Mouse (Mus musculus) forebrain, embryonic 12.5 days (tissue): ENCODE data around the gene Slc22a20. TPM values are rescaled to one million over a fixed set of nuclear protein-coding genes. Genes with fewer than 3 reads are reported as not detected.

Experiments used
- ATAC-seq: fragments of 200-750 bp; cut with Nextera tagmentation; 2 replicates; pipeline ENCODE4 v1.8.0; 2017; ENCODE audit warnings: moderate TSS enrichment; ENCODE audit not compliant: low FRiP score
- H3K27ac ChIP-seq: fragments of 300-500 bp; sonication (generic); 2 replicates; pipeline ENCODE4 v1.5.1; 2016; ENCODE audit warnings: mild to moderate bottlenecking
- H3K27me3 ChIP-seq: fragments of 300-500 bp; sonication (generic); 2 replicates; pipeline ENCODE4 v1.6.1; 2016; ENCODE audit warnings: mild to moderate bottlenecking
- H3K36me3 ChIP-seq: fragments of 300-500 bp; sonication (generic); replicated peaks from 2 replicates; pipeline ENCODE4 v1.6.1; 2016; ENCODE audit warnings: mild to moderate bottlenecking
- H3K4me1 ChIP-seq: fragments of 300-500 bp; sonication (generic); 2 replicates; pipeline ENCODE4 v1.6.1; 2016
- H3K4me2 ChIP-seq: fragments of 300-500 bp; sonication (generic); 2 replicates; pipeline ENCODE4 v1.6.1; 2016; ENCODE audit warnings: mild to moderate bottlenecking, moderate library complexity
- H3K4me3 ChIP-seq: fragments of 300-500 bp; sonication (generic); replicated peaks from 2 replicates; pipeline ENCODE4 v1.5.1; 2016; ENCODE audit warnings: mild to moderate bottlenecking
- H3K9ac ChIP-seq: fragments of 300-500 bp; sonication (generic); 2 replicates; pipeline ENCODE4 v1.6.1; 2016; ENCODE audit warnings: mild to moderate bottlenecking
- H3K9me3 ChIP-seq: fragments of 300-500 bp; sonication (generic); 2 replicates; pipeline ENCODE4 v1.6.1; 2016
- WGBS: fragments of 180-500 bp; shearing (Covaris S2); methylation state at CpG from one replicate; pipeline ENCODE4 v1.1.7; 2016; 5-methylcytosine and 5-hydroxymethylcytosine counted together
- polyA plus RNA-seq: library from polyadenylated mRNA; unstranded; fragments of >200 nt; fragmentation: Nextera tagmentation; extraction: Ambion mirVana; gene quantifications from 2 replicates; pipeline ENCODE4 v1.2.1, GENCODE M21; 2016

Gene Slc22a20
- polyA plus RNA-seq, 1 experiment from 2014 or later: not detected

DNA sequence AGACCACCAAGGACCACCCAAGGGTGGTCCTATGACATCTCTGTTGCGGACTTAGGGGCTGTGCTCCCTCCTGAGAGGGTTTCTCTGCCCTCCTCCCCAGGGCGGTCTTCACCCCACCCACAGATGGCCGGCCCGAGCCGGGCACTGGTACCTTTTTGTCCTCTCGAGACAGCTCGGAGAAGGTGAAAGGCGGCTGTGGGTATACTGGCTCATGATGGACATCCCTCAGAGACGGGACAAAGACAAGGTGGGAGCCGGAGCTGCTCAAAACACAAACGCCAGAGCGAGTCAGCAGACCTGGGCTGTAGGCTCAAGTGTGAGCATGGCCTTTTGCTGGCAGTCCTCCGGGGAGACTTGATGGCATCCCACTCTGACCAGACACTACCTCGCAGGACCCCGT lies 42.5 kb downstream of the Slc22a20 start:
- Histone ChIP-seq H3K4me2 (no peak overlapping the region), H3K36me3 (peaks cover 78% of the 10 kb centered on the region)
- ATAC-seq: no peak

DNA sequence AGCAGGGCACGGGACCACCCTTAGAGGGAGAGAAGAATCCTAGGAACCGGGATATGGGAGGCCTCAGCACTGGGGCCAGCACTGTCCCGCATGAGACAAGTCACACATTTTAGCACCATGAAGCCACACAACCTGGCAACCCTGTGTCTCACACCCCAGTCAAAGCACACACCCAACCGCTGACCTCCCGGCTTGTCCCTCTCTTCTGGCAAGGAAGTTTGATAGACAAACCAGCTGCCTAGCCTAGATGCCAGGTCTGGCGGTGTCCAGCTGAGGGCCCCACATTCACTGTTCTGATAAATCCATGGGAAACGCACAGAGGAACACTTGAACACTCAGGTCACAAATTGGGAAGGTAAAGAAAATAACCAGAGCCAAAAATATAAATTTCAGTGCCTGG lies 43.4 kb downstream of the Slc22a20 start:
- ATAC-seq: no peak
- no peaks in the 10 kb centered on the region for H3K9me3 ChIP-seq
- no peak overlapping the region for H3K27ac ChIP-seq
- 91% methylated on average over 7 of the region's 7 CpGs for WGBS
- H3K27me3 ChIP-seq: no peaks in the 10 kb centered on the region
- no peak overlapping the region for H3K4me2 ChIP-seq
- peaks cover 9% of the 10 kb centered on the region for H3K4me1 ChIP-seq
- H3K9ac ChIP-seq: no peak overlapping the region
- peaks cover 70% of the 10 kb centered on the region for H3K36me3 ChIP-seq
- no peak overlapping the region for H3K4me3 ChIP-seq

More for the DNA sequence above, 42.5 kb downstream of the Slc22a20 start:
- Histone ChIP-seq H3K9me3 (no peaks in the 10 kb centered on the region), H3K27me3 (no peaks in the 10 kb centered on the region), H3K9ac (no peak overlapping the region), H3K4me1 (0 out of 2 replicates have a peak, but pooled peaks cover under 1% of the 10 kb centered on the region), H3K4me3 (no peak overlapping the region), H3K27ac (no peak overlapping the region)
- 94% methylated on average over 15 of the region's 15 CpGs for WGBS

DNA sequence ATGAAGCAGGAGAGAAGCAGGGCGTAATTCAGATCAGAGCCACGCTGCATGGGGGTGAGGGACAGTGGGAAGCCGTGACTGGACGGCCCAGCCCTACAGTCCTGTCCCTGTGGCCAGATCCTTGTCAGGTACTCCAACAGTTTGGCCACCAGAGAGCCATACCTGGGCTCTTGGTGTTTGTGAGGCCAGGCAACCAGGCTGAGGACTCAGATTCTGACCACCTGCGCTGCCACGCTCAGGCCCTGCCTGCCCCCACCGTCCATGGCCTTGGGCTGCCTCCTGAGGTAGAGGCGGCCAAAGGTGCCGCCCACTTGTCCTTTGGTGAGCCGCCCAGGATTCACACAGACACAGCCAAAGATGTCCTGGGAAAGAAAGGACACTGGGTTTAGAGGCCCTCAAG lies 45.3 kb downstream of the Slc22a20 start:
- peaks cover 52% of the 10 kb centered on the region for H3K36me3 ChIP-seq
- ATAC-seq: no peak
- H3K4me3 ChIP-seq: no peak overlapping the region
- H3K27ac ChIP-seq: 0 out of 2 replicates have a peak overlapping the region, but pooled peaks have one; percentile 31
- H3K9me3 ChIP-seq: no peaks in the 10 kb centered on the region
- H3K4me1 ChIP-seq: peaks cover 14% of the 10 kb centered on the region
- H3K27me3 ChIP-seq: no peaks in the 10 kb centered on the region
- H3K9ac ChIP-seq: no peak overlapping the region
- 92% methylated on average over 10 of the region's 10 CpGs for WGBS
- no peak overlapping the region for H3K4me2 ChIP-seq

DNA sequence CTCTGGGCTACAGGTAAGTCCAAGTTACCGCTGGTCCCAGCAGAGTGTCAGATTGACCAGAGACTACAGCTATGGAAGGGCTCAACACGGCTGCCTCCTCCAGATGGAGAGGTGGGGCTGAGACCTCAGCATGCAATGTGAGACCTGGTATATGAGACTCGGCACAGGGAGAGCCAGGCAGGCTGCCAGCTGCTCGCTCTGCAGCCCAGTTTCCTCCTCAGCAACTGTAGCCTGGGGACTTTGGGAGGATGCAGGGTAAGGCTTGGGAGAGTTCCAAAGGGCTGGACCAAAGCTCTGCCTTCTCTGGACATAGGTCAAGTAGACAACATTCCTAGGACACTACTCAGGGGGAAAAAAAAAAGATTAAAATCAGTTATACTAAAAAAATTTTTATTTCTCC lies 45.8 kb downstream of the Slc22a20 start:
- H3K4me3 ChIP-seq: no peak overlapping the region
- no peak overlapping the region for H3K4me2 ChIP-seq
- 80% methylated on average over 4 of the region's 4 CpGs for WGBS
- no peak for ATAC-seq
- H3K4me1 ChIP-seq: peaks cover 17% of the 10 kb centered on the region
- H3K9me3 ChIP-seq: no peaks in the 10 kb centered on the region
- H3K27me3 ChIP-seq: no peaks in the 10 kb centered on the region
- H3K27ac ChIP-seq: 0 out of 2 replicates have a peak overlapping the region, but pooled peaks have one; percentile 50
- no peak overlapping the region for H3K9ac ChIP-seq
- peaks cover 47% of the 10 kb centered on the region for H3K36me3 ChIP-seq

DNA sequence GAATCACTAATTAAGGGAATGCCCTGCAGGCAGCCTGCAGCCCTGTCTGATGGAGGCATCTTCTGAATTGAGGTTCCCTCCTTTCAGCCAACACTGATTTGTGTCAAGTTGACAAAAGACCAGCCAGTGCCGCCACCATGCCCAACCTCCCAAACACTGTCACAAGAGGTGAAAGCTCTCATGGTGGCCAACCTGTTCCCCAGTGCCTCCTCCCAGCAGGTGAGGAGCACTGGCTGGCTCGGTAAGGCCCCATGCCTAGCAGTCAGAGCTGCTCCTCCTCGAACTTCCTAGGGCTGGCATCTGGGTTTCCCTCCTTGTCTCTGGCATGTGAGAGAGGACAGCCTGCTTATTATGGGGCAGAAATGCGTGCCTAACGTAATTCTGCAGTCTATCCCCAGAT lies 46.2 kb downstream of the Slc22a20 start:
- WGBS: 85% methylated on average over 5 of the region's 5 CpGs
- peaks cover 17% of the 10 kb centered on the region for H3K4me1 ChIP-seq
- no peaks in the 10 kb centered on the region for H3K27me3 ChIP-seq
- no peak overlapping the region for H3K4me2 ChIP-seq
- H3K9me3 ChIP-seq: no peaks in the 10 kb centered on the region
- ATAC-seq: no peak
- H3K9ac ChIP-seq: no peak overlapping the region
- H3K4me3 ChIP-seq: no peak overlapping the region
- peak overlapping the region; percentile 50; the same call in 1 of the 2 replicates for H3K27ac ChIP-seq
- H3K36me3 ChIP-seq: peaks cover 42% of the 10 kb centered on the region

- H3K27me3 ChIP-seq: no peaks in the 10 kb centered on the region
- no peak overlapping the region for H3K27ac ChIP-seq
- no peaks in the 10 kb centered on the region for H3K9me3 ChIP-seq
- WGBS: 95% methylated on average over 6 of the region's 6 CpGs
- no peak overlapping the region for H3K4me3 ChIP-seq
- peaks cover 32% of the 10 kb centered on the region for H3K36me3 ChIP-seq
- no peak overlapping the region for H3K4me2 ChIP-seq
- H3K4me1 ChIP-seq: peaks cover 17% of the 10 kb centered on the region
- ATAC-seq: no peak
- H3K9ac ChIP-seq: no peak overlapping the region
Observed at GRCm38 (mm10) chr19:5938516-5938915, 47.4 kb downstream of the Slc22a20 start.

DNA sequence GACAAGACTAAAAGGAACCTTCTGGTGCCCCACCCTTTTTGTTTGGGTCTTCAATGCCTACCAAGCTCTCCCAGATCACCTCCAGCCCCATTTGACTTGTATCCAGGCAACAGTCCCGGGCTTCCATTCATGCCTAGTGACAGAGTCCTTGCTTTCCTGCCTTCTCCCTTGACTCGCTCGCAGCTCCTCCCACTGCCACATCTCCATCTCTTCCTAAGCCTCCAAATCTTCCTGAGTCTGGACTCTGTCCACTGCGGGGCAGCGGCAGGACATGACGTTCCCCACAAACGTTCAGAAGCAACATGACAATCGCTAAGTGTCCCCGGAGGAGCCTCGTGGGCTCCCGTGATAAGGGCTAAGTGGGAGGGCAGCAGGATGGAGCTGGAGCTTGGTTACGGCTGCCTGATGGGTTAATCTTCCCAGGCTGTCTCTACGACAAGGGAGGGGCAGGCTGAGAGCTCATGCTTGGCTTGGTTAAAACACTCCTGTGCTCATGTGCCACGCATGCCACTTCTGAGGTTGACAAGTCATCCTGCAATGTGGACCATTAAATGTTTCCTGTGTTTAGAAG lies 48.0 kb downstream of the Slc22a20 start:
- peaks cover 17% of the 10 kb centered on the region for H3K4me1 ChIP-seq
- no peaks in the 10 kb centered on the region for H3K9me3 ChIP-seq
- 41% methylated on average over 14 of the region's 14 CpGs for WGBS
- no peak overlapping the region for H3K4me3 ChIP-seq
- H3K4me2 ChIP-seq: peak overlapping the region; percentile 13; the same call in 1 of the 2 replicates
- ATAC-seq: no peak
- peaks cover 31% of the 10 kb centered on the region for H3K36me3 ChIP-seq
- no peak overlapping the region for H3K9ac ChIP-seq
- no peaks in the 10 kb centered on the region for H3K27me3 ChIP-seq
- H3K27ac ChIP-seq: no peak overlapping the region

GRCm38 (mm10) chr19:5937095-5937835 lies 48.7 kb downstream of the Slc22a20 start:
- H3K9ac ChIP-seq: no peak overlapping the region
- H3K4me2 ChIP-seq: no peak overlapping the region
- no peaks in the 10 kb centered on the region for H3K9me3 ChIP-seq
- no peak for ATAC-seq
- WGBS: 75% methylated on average over 21 of the region's 21 CpGs
- no peaks in the 10 kb centered on the region for H3K27me3 ChIP-seq
- H3K4me3 ChIP-seq: no peak overlapping the region
- H3K36me3 ChIP-seq: peaks cover 25% of the 10 kb centered on the region
- H3K27ac ChIP-seq: peak overlapping the region; percentile 32; the same call in 1 of the 2 replicates
- peaks cover 17% of the 10 kb centered on the region for H3K4me1 ChIP-seq

GRCm38 (mm10) chr19:5935691-5936090 lies 50.3 kb downstream of the Slc22a20 start:
- 84% methylated on average over 5 of the region's 5 CpGs for WGBS
- H3K4me2 ChIP-seq: no peak overlapping the region
- H3K36me3 ChIP-seq: peaks cover 12% of the 10 kb centered on the region
- no peaks in the 10 kb centered on the region for H3K27me3 ChIP-seq
- peaks cover 17% of the 10 kb centered on the region for H3K4me1 ChIP-seq
- no peak overlapping the region for H3K27ac ChIP-seq
- ATAC-seq: no peak
- no peak overlapping the region for H3K9ac ChIP-seq
- H3K4me3 ChIP-seq: no peak overlapping the region
- H3K9me3 ChIP-seq: no peaks in the 10 kb centered on the region

- no peak for ATAC-seq
- Histone ChIP-seq H3K27me3 (no peaks in the 10 kb centered on the region), H3K9ac (no peak overlapping the region), H3K4me2 (no peak overlapping the region), H3K27ac (no peak overlapping the region), H3K4me3 (no peak overlapping the region), H3K4me1 (peaks cover 17% of the 10 kb centered on the region), H3K36me3 (peaks cover 9% of the 10 kb centered on the region), H3K9me3 (no peaks in the 10 kb centered on the region)
- 63% methylated on average over 3 of the region's 3 CpGs for WGBS
Observed at GRCm38 (mm10) chr19:5935266-5935665, 50.7 kb downstream of the Slc22a20 start.

DNA sequence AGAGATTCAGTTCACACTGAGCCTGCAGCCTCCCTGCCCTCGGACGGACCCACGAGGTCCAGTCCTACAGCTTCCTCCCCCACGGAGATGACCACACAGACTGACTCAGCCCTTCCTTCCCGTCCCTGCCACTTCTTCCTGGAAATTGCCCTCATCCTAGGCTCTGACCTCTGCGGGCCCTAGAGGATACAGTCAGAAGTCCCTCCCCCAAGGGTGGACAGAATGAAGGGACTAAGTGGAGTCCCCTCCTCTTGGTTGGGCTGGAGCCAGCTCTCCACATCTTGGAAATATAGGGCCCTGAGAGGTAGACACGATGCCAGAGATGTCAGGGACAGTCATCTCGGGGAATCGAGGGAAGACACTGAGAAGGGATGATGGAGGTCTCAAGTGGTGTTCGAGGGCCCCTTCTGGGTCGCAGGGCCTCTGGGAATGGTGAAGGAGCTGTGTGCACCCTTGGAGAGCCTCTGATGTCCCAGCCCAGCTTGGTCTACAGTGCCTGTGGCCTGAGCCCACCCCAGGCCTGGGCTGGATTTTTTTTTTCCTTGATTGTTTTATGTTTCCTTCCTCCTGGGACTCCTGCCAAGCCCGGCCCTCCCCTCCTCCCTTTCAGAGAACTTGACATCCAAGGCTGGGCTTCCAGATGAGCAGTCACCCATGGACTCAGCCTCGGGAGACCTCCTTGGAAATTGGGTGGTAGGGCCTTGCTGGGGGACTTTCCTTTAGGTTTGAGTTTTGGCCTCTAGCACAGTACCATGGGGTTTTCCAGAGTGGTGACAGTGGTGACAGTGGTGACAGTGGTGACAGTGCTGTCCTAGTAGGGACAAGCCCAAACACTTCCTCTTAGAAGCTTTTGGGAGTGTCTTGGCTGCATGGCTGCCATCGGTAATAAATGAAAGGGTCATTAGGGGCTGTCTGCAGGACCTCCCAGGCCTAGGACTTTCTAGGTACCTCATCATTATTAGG lies 56.0 kb downstream of the Slc22a20 start:
- peaks cover 16% of the 10 kb centered on the region for H3K27me3 ChIP-seq
- no peak overlapping the region for H3K4me3 ChIP-seq
- H3K27ac ChIP-seq: no peak overlapping the region
- 70% methylated on average over 14 of the region's 14 CpGs for WGBS
- no peaks in the 10 kb centered on the region for H3K36me3 ChIP-seq
- H3K4me2 ChIP-seq: no peak overlapping the region
- H3K9me3 ChIP-seq: no peaks in the 10 kb centered on the region
- peaks cover 6% of the 10 kb centered on the region for H3K4me1 ChIP-seq
- no peak for ATAC-seq
- H3K9ac ChIP-seq: no peak overlapping the region

GRCm38 (mm10) chr19:5928546-5928945 lies 57.4 kb downstream of the Slc22a20 start:
- H3K9me3 ChIP-seq: no peaks in the 10 kb centered on the region
- H3K27me3 ChIP-seq: peaks cover 16% of the 10 kb centered on the region
- no peak for ATAC-seq
- H3K9ac ChIP-seq: no peak overlapping the region
- no peak overlapping the region for H3K27ac ChIP-seq
- H3K4me2 ChIP-seq: no peak overlapping the region
- 69% methylated on average over 3 of the region's 3 CpGs for WGBS
- peaks cover 14% of the 10 kb centered on the region for H3K4me1 ChIP-seq
- no peaks in the 10 kb centered on the region for H3K36me3 ChIP-seq
- no peak overlapping the region for H3K4me3 ChIP-seq
